Mouse (Mus musculus) spleen, adult 2 months (tissue): ENCODE results near the gene Rfx4.

Experiments used
- CTCF ChIP-seq: fragments of 200-500 bp; IDR thresholded peaks from 2 replicates; pipeline ENCODE4 v1.5.1; 2011; ENCODE audit warnings: mild to moderate bottlenecking, inconsistent platforms; ENCODE audit not compliant: insufficient read depth, insufficient read length, insufficient replicate concordance; ENCODE audit errors: extremely low read depth
- POLR2A ChIP-seq: fragments of 200-500 bp; IDR thresholded peaks from 2 replicates; pipeline ENCODE4 v1.6.1; 2011; ENCODE audit warnings: low read depth, low read length, inconsistent platforms

- TF ChIP-seq CTCF (no peak), POLR2A (no peak)
Observed at GRCm38 (mm10) chr10:84785339-84785738, 29.5 kb downstream of the Rfx4 start.
